8 mouse cellular contexts compared by ENCODE assay signal in genomic region chr11:120582268-120582981, GRCm38 (mm10). TPM values are rescaled to one million over a fixed set of nuclear protein-coding genes. Genes with fewer than 3 reads are reported as not detected.
A peak's percentile ranks its signal among the peaks of the same experiment; 100 is the strongest.
DNase-seq lines count a peak whose midpoint lies in the region; ATAC-seq and TF ChIP-seq lines count a peak whose summit lies in the region.

No protein-coding gene starts in this region.

- no peaks in the 10 kb centered on the region for H3K9me3 ChIP-seq in ES-Bruce4 (replicated peaks; ENCODE audit: control insufficient read depth, insufficient read depth, low read length, poor library complexity, severe bottlenecking)
- no peaks in the 10 kb centered on the region for H3K9me3 ChIP-seq in lung, embryonic 14.5 days (ENCODE audit: low read depth, low read length)

- peak overlapping the region; percentile 95 for H3K4me2 ChIP-seq in lung, embryonic 14.5 days

- H3K4me1 ChIP-seq in ES-Bruce4 (ENCODE audit: control insufficient read depth, insufficient read depth, low read length): peaks cover 4% of the 10 kb centered on the region
- H3K4me1 ChIP-seq in embryonic fibroblast, embryonic 13.5 days (ENCODE audit: control insufficient read depth, insufficient read depth, low read length): 0 out of 2 replicates have a peak, but pooled peaks cover 6% of the 10 kb centered on the region
- H3K4me1 ChIP-seq in lung, embryonic 14.5 days (ENCODE audit: insufficient read depth): peaks cover 11% of the 10 kb centered on the region

- TF ChIP-seq EP300 in ES-Bruce4 (IDR thresholded peaks at IDR 0.05; ENCODE audit: insufficient read depth, low read depth, low read length): no peak

- ATAC-seq in lung, embryonic 14.5 days (ENCODE audit: insufficient read depth): no peak

- H3K9ac ChIP-seq in ES-Bruce4 (ENCODE audit: low read depth, poor library complexity, severe bottlenecking): peak overlapping the region; percentile 86
- peak overlapping the region; percentile 93 for H3K9ac ChIP-seq in lung, embryonic 14.5 days

- H3K27ac ChIP-seq in ES-Bruce4 (ENCODE audit: insufficient read depth, low read length): peak overlapping the region; percentile 87
- peak overlapping the region; percentile 58 for H3K27ac ChIP-seq in embryonic fibroblast, embryonic 13.5 days (ENCODE audit: insufficient read depth, low read length)
- H3K27ac ChIP-seq in lung, embryonic 14.5 days (ENCODE audit: low read depth): peak overlapping the region; percentile 96

- TF ChIP-seq CTCF in ES-Bruce4 (IDR thresholded peaks at IDR 0.05; ENCODE audit: low read depth, low read length): no peak
- TF ChIP-seq CTCF in embryonic fibroblast, embryonic 13.5 days (IDR thresholded peaks at IDR 0.05; ENCODE audit: borderline replicate concordance, insufficient read depth, low read length): no peak
- TF ChIP-seq CTCF in lung, embryonic 14.5 days (IDR thresholded peaks at IDR 0.05; ENCODE audit: low read depth): peak; percentile 54

- peak; percentile 86 for DNase-seq in A20 (ENCODE audit: low read depth, low spot score)
- DNase-seq in induced T-regulatory cell, adult 2 months (ENCODE audit: low read depth): peak; percentile 85
- DNase-seq in lung, embryonic 14.5 days: peak; percentile 65
- DNase-seq in retina, postnatal 1 day: peak; percentile 48
- DNase-seq in frontal cortex, postnatal 10 days (ENCODE audit: low spot score in 2 of 2): no peak
- DNase-seq in left cerebral cortex, postnatal 4 days: no peak

- intact Hi-C loops in left cerebral cortex, postnatal 4 days (cut with DNase I): no loop called here

- H3K27me3 ChIP-seq in ES-Bruce4 (ENCODE audit: control insufficient read depth, insufficient read depth, low read length, poor library complexity, severe bottlenecking): no peaks in the 10 kb centered on the region
- no peaks in the 10 kb centered on the region for H3K27me3 ChIP-seq in lung, embryonic 14.5 days (ENCODE audit: insufficient read depth, low read length)

- H3K36me3 ChIP-seq in ES-Bruce4 (ENCODE audit: control insufficient read depth, insufficient read depth, low read length, poor library complexity, severe bottlenecking): peaks cover 40% of the 10 kb centered on the region
- peaks cover 72% of the 10 kb centered on the region for H3K36me3 ChIP-seq in lung, embryonic 14.5 days (ENCODE audit: insufficient read depth)

- no peak for TF ChIP-seq POLR2A in ES-Bruce4 (IDR thresholded peaks at IDR 0.05; ENCODE audit: insufficient read depth, low read length)
- no peak; the same call in 1 of the 2 replicates for TF ChIP-seq POLR2A in embryonic fibroblast, embryonic 13.5 days (IDR thresholded peaks at IDR 0.05; ENCODE audit: low read depth, low read length)

- WGBS in lung, embryonic 14.5 days: 69% methylated on average over 8 of the region's 8 CpGs

- peak overlapping the region; percentile 86 for H3K4me3 ChIP-seq in ES-Bruce4 (ENCODE audit: low read depth, low read length)
- no peak overlapping the region for H3K4me3 ChIP-seq in embryonic fibroblast, embryonic 13.5 days (ENCODE audit: insufficient read depth, low read length)
- H3K4me3 ChIP-seq in lung, embryonic 14.5 days (ENCODE audit: low read depth, low read length): peak overlapping the region; percentile 94

RNA-seq across cellular contexts. Expression of gene Arhgdia, which starts 1.0 kb away (rescaled TPM):
- polyA plus RNA-seq in ES-Bruce4 (2011; ENCODE audit: insufficient read depth, insufficient read length, low read depth, missing spikeins): 269 and 298 TPM in 2 replicates
- polyA plus RNA-seq in embryonic fibroblast, embryonic 13.5 days (2011; ENCODE audit: insufficient read length, low read depth, missing spikeins): 500 and 534 TPM in 2 replicates
- 717 and 734 TPM in 2 replicates for polyA plus RNA-seq in lung, embryonic 14.5 days (2014; fragmentation: Nextera tagmentation; extraction: Ambion mirVana)
- 100 to 1,000 TPM; 351 to 368 TPM for total RNA-seq in left cerebral cortex, postnatal 4 days (2021)

RNA-seq across cellular contexts. Expression of gene P4hb, which starts 9.4 kb away (rescaled TPM):
- polyA plus RNA-seq in ES-Bruce4 (2011; ENCODE audit: insufficient read depth, insufficient read length, low read depth, missing spikeins): 326 and 338 TPM in 2 replicates
- polyA plus RNA-seq in embryonic fibroblast, embryonic 13.5 days (2011; ENCODE audit: insufficient read length, low read depth, missing spikeins): 846 and 907 TPM in 2 replicates
- polyA plus RNA-seq in lung, embryonic 14.5 days (2014; fragmentation: Nextera tagmentation; extraction: Ambion mirVana): 872 and 897 TPM in 2 replicates
- 100 to 1,000 TPM; 187 to 203 TPM for total RNA-seq in left cerebral cortex, postnatal 4 days (2021)

RNA-seq across cellular contexts. Expression of gene Alyref, which starts 15.7 kb away (rescaled TPM):
- polyA plus RNA-seq in ES-Bruce4 (2011; ENCODE audit: insufficient read depth, insufficient read length, low read depth, missing spikeins): 229 and 242 TPM in 2 replicates
- polyA plus RNA-seq in embryonic fibroblast, embryonic 13.5 days (2011; ENCODE audit: insufficient read length, low read depth, missing spikeins): 112 and 150 TPM in 2 replicates
- 617 and 627 TPM in 2 replicates for polyA plus RNA-seq in lung, embryonic 14.5 days (2014; fragmentation: Nextera tagmentation; extraction: Ambion mirVana)
- total RNA-seq in left cerebral cortex, postnatal 4 days (2021): 100 to 1,000 TPM; 111 to 113 TPM

RNA-seq across cellular contexts. Expression of gene Anapc11, which starts 15.8 kb away (rescaled TPM):
- polyA plus RNA-seq in ES-Bruce4 (2011; ENCODE audit: insufficient read depth, insufficient read length, low read depth, missing spikeins): 84.0 and 100 TPM in 2 replicates
- polyA plus RNA-seq in embryonic fibroblast, embryonic 13.5 days (2011; ENCODE audit: insufficient read length, low read depth, missing spikeins): 78.0 and 87.2 TPM in 2 replicates
- polyA plus RNA-seq in lung, embryonic 14.5 days (2014; fragmentation: Nextera tagmentation; extraction: Ambion mirVana): 229 and 237 TPM in 2 replicates
- 100 to 1,000 TPM; 113 to 115 TPM for total RNA-seq in left cerebral cortex, postnatal 4 days (2021)

RNA-seq across cellular contexts. Expression of gene Npb, which starts 25.9 kb away (rescaled TPM):
- not detected in 2 replicates for polyA plus RNA-seq in ES-Bruce4 (2011; ENCODE audit: insufficient read depth, insufficient read length, low read depth, missing spikeins)
- polyA plus RNA-seq in embryonic fibroblast, embryonic 13.5 days (2011; ENCODE audit: insufficient read length, low read depth, missing spikeins): not detected in 2 replicates
- 0.89 and 1.3 TPM in 2 replicates for polyA plus RNA-seq in lung, embryonic 14.5 days (2014; fragmentation: Nextera tagmentation; extraction: Ambion mirVana)
- total RNA-seq in left cerebral cortex, postnatal 4 days (2021): 1 to 10 TPM in 1 of 2 experiments, not detected in 1; 1.4 TPM

Comparison
In these comparisons a context has a peak if more than half of its experiments do, and no peak if none do; other contexts are left out.
1. DNase-seq: peak in A20 (single experiment), induced T-regulatory cell, adult 2 months (single experiment), lung, embryonic 14.5 days (single experiment) and retina, postnatal 1 day (single experiment); none in frontal cortex, postnatal 10 days (0 of 2) and left cerebral cortex, postnatal 4 days (single experiment).
2. Peak in every context shown above with its lines, with median percentiles within 50 percentile points of each other: H3K27ac ChIP-seq.